Mouse (Mus musculus): ENCODE results near the gene 2810408A11Rik. TPM values are rescaled to one million over a fixed set of nuclear protein-coding genes. Genes with fewer than 3 reads are reported as not detected.

The 2810408A11Rik gene
- polyA plus RNA-seq, 1 experiment from 2014 or later: 7.9 TPM

GRCm38 (mm10) chr11:69909174-69909573 lies 8.4 kb upstream of the 2810408A11Rik start:
- Histone ChIP-seq H3K36me3 (ENCODE audit: control insufficient read depth, insufficient read depth, low read length) (peaks cover 74% of the 10 kb centered on the region), H3K4me2 (ENCODE audit: low read depth, low read length) (no peak overlapping the region), H3K4me1 (replicated peaks; ENCODE audit: control insufficient read depth, insufficient read depth, low read length) (peaks cover 7% of the 10 kb centered on the region), H3K9me3 (ENCODE audit: control insufficient read depth, low read length) (no peaks in the 10 kb centered on the region), H3K4me3 (ENCODE audit: low read length) (no peak overlapping the region), H3K27me3 (ENCODE audit: control insufficient read depth, insufficient read depth, low read depth, low read length) (no peaks in the 10 kb centered on the region), H3K27ac (ENCODE audit: low read length) (no peak overlapping the region), H3K9ac (ENCODE audit: low read length) (no peak overlapping the region)
- WGBS: 93% methylated on average over 5 of the region's 5 CpGs
- no peak for ATAC-seq (ENCODE audit: low read depth)

- 88% methylated on average over 11 of the region's 11 CpGs for WGBS
- Histone ChIP-seq H3K4me2 (ENCODE audit: low read depth, low read length) (no peak overlapping the region), H3K36me3 (ENCODE audit: control insufficient read depth, insufficient read depth, low read length) (peaks cover 78% of the 10 kb centered on the region), H3K4me3 (ENCODE audit: low read length) (no peak overlapping the region), H3K4me1 (replicated peaks; ENCODE audit: control insufficient read depth, insufficient read depth, low read length) (peaks cover 7% of the 10 kb centered on the region), H3K9ac (ENCODE audit: low read length) (no peak overlapping the region), H3K27me3 (ENCODE audit: control insufficient read depth, insufficient read depth, low read depth, low read length) (no peaks in the 10 kb centered on the region), H3K27ac (ENCODE audit: low read length) (no peak overlapping the region), H3K9me3 (ENCODE audit: control insufficient read depth, low read length) (no peaks in the 10 kb centered on the region)
- no peak for ATAC-seq (ENCODE audit: low read depth)
Observed at GRCm38 (mm10) chr11:69908645-69909044, 7.9 kb upstream of the 2810408A11Rik start.

GRCm38 (mm10) chr11:69904311-69904710 lies 3.5 kb upstream of the 2810408A11Rik start:
- no peak overlapping the region for H3K9ac ChIP-seq (ENCODE audit: low read length)
- peaks cover 47% of the 10 kb centered on the region for H3K36me3 ChIP-seq (ENCODE audit: control insufficient read depth, insufficient read depth, low read length)
- H3K27me3 ChIP-seq (ENCODE audit: control insufficient read depth, insufficient read depth, low read depth, low read length): no peaks in the 10 kb centered on the region
- no peak overlapping the region for H3K27ac ChIP-seq (ENCODE audit: low read length)
- H3K4me2 ChIP-seq (ENCODE audit: low read depth, low read length): no peak overlapping the region
- peaks cover 17% of the 10 kb centered on the region for H3K4me1 ChIP-seq (replicated peaks; ENCODE audit: control insufficient read depth, insufficient read depth, low read length)
- 87% methylated on average over 9 of the region's 9 CpGs for WGBS
- no peaks in the 10 kb centered on the region for H3K9me3 ChIP-seq (ENCODE audit: control insufficient read depth, low read length)
- ATAC-seq (ENCODE audit: low read depth): no peak
- no peak overlapping the region for H3K4me3 ChIP-seq (ENCODE audit: low read length)

GRCm38 (mm10) chr11:69902972-69903371 lies 2.2 kb upstream of the 2810408A11Rik start:
- H3K27me3 ChIP-seq (ENCODE audit: control insufficient read depth, insufficient read depth, low read depth, low read length): no peaks in the 10 kb centered on the region
- no peak for ATAC-seq (ENCODE audit: low read depth)
- H3K9ac ChIP-seq (ENCODE audit: low read length): peak overlapping the region; percentile 90
- H3K4me3 ChIP-seq (ENCODE audit: low read length): peak overlapping the region; percentile 81
- peak overlapping the region; percentile 99 for H3K4me2 ChIP-seq (ENCODE audit: low read depth, low read length)
- H3K36me3 ChIP-seq (ENCODE audit: control insufficient read depth, insufficient read depth, low read length): peaks cover 35% of the 10 kb centered on the region
- WGBS: 78% methylated on average over 9 of the region's 13 CpGs
- no peak overlapping the region for H3K27ac ChIP-seq (ENCODE audit: low read length)
- H3K9me3 ChIP-seq (ENCODE audit: control insufficient read depth, low read length): no peaks in the 10 kb centered on the region
- H3K4me1 ChIP-seq (replicated peaks; ENCODE audit: control insufficient read depth, insufficient read depth, low read length): peaks cover 19% of the 10 kb centered on the region

GRCm38 (mm10) chr11:69901993-69902392 lies 1.2 kb upstream of the 2810408A11Rik start:
- peak overlapping the region; percentile 90 for H3K9ac ChIP-seq (ENCODE audit: low read length)
- no peaks in the 10 kb centered on the region for H3K9me3 ChIP-seq (ENCODE audit: control insufficient read depth, low read length)
- no peaks in the 10 kb centered on the region for H3K27me3 ChIP-seq (ENCODE audit: control insufficient read depth, insufficient read depth, low read depth, low read length)
- peaks cover 19% of the 10 kb centered on the region for H3K4me1 ChIP-seq (replicated peaks; ENCODE audit: control insufficient read depth, insufficient read depth, low read length)
- peak overlapping the region; percentile 81 for H3K4me3 ChIP-seq (ENCODE audit: low read length)
- H3K27ac ChIP-seq (ENCODE audit: low read length): peak overlapping the region; percentile 99
- ATAC-seq (ENCODE audit: low read depth): peak; percentile 0; the same call in 1 of the 2 replicates
- H3K36me3 ChIP-seq (ENCODE audit: control insufficient read depth, insufficient read depth, low read length): peaks cover 25% of the 10 kb centered on the region
- H3K4me2 ChIP-seq (ENCODE audit: low read depth, low read length): peak overlapping the region; percentile 99
- under 1% methylated on average over 34 of the region's 39 CpGs for WGBS

GRCm38 (mm10) chr11:69901406-69901846 lies 639 bp upstream of the 2810408A11Rik start:
- H3K36me3 ChIP-seq (ENCODE audit: control insufficient read depth, insufficient read depth, low read length): peaks cover 20% of the 10 kb centered on the region
- peak; percentile 89 for ATAC-seq (ENCODE audit: low read depth)
- H3K9ac ChIP-seq (ENCODE audit: low read length): peak overlapping the region; percentile 90
- H3K9me3 ChIP-seq (ENCODE audit: control insufficient read depth, low read length): no peaks in the 10 kb centered on the region
- H3K4me1 ChIP-seq (replicated peaks; ENCODE audit: control insufficient read depth, insufficient read depth, low read length): peaks cover 19% of the 10 kb centered on the region
- WGBS: under 1% methylated on average over 42 of the region's 42 CpGs
- peak overlapping the region; percentile 81 for H3K4me3 ChIP-seq (ENCODE audit: low read length)
- H3K27ac ChIP-seq (ENCODE audit: low read length): peak overlapping the region; percentile 99
- H3K4me2 ChIP-seq (ENCODE audit: low read depth, low read length): peak overlapping the region; percentile 99
- H3K27me3 ChIP-seq (ENCODE audit: control insufficient read depth, insufficient read depth, low read depth, low read length): no peaks in the 10 kb centered on the region

- no peak for ATAC-seq (ENCODE audit: low read depth)
- H3K9me3 ChIP-seq (ENCODE audit: control insufficient read depth, low read length): no peaks in the 10 kb centered on the region
- peak overlapping the region; percentile 81 for H3K4me3 ChIP-seq (ENCODE audit: low read length)
- H3K4me1 ChIP-seq (replicated peaks; ENCODE audit: control insufficient read depth, insufficient read depth, low read length): peaks cover 19% of the 10 kb centered on the region
- H3K4me2 ChIP-seq (ENCODE audit: low read depth, low read length): peak overlapping the region; percentile 99
- H3K27me3 ChIP-seq (ENCODE audit: control insufficient read depth, insufficient read depth, low read depth, low read length): no peaks in the 10 kb centered on the region
- peak overlapping the region; percentile 99 for H3K27ac ChIP-seq (ENCODE audit: low read length)
- H3K9ac ChIP-seq (ENCODE audit: low read length): peak overlapping the region; percentile 95
- 19% methylated on average over 4 of the region's 4 CpGs for WGBS
- H3K36me3 ChIP-seq (ENCODE audit: control insufficient read depth, insufficient read depth, low read length): peaks cover 8% of the 10 kb centered on the region
Observed at GRCm38 (mm10) chr11:69899870-69900269, 917 bp downstream of the 2810408A11Rik start.

- no peak within 1 kb of the TSS for H3K27ac ChIP-seq (ENCODE audit: low read length)
- no peaks in the 10 kb centered on the region for H3K9me3 ChIP-seq (ENCODE audit: control insufficient read depth, low read length)
- H3K27me3 ChIP-seq (ENCODE audit: control insufficient read depth, insufficient read depth, low read depth, low read length): no peaks in the 10 kb centered on the region
- ATAC-seq (ENCODE audit: low read depth): no peak
- H3K4me3 ChIP-seq (ENCODE audit: low read length): no peak within 1 kb of the TSS
- 0 out of 2 replicates have a peak within 1 kb of the TSS, but pooled peaks have one; percentile 30 for H3K9ac ChIP-seq (ENCODE audit: low read length)
- peaks cover 18% of the 10 kb centered on the region for H3K4me1 ChIP-seq (replicated peaks; ENCODE audit: control insufficient read depth, insufficient read depth, low read length)
- no peaks in the 10 kb centered on the region for H3K36me3 ChIP-seq (ENCODE audit: control insufficient read depth, insufficient read depth, low read length)
- WGBS: 74% methylated on average over 4 of the region's 4 CpGs
- H3K4me2 ChIP-seq (ENCODE audit: low read depth, low read length): no peak within 1 kb of the TSS
Observed at GRCm38 (mm10) chr11:69895291-69895690, 5.5 kb downstream of the 2810408A11Rik start, which contains the start of gene Acap1. Gene Acap1, minus strand, starts transcription at chr11:69895539.

- WGBS: 63% methylated on average over 5 of the region's 5 CpGs
- no peaks in the 10 kb centered on the region for H3K36me3 ChIP-seq (ENCODE audit: control insufficient read depth, insufficient read depth, low read length)
- no peak overlapping the region for H3K4me3 ChIP-seq (ENCODE audit: low read length)
- no peak overlapping the region for H3K27ac ChIP-seq (ENCODE audit: low read length)
- no peak overlapping the region for H3K9ac ChIP-seq (ENCODE audit: low read length)
- H3K27me3 ChIP-seq (ENCODE audit: control insufficient read depth, insufficient read depth, low read depth, low read length): no peaks in the 10 kb centered on the region
- H3K4me1 ChIP-seq (replicated peaks; ENCODE audit: control insufficient read depth, insufficient read depth, low read length): peaks cover 14% of the 10 kb centered on the region
- H3K9me3 ChIP-seq (ENCODE audit: control insufficient read depth, low read length): no peaks in the 10 kb centered on the region
- ATAC-seq (ENCODE audit: low read depth): 0 out of 2 replicates have a peak, but pooled peaks have one; percentile 30
- no peak overlapping the region for H3K4me2 ChIP-seq (ENCODE audit: low read depth, low read length)
Observed at GRCm38 (mm10) chr11:69894671-69895070, 6.1 kb downstream of the 2810408A11Rik start.

Measured in lung, embryonic 16.5 days (tissue).